Mouse (Mus musculus) liver, adult 2 months (tissue): ENCODE measurements around the gene Tst. TPM values are rescaled to one million over a fixed set of nuclear protein-coding genes. Genes with fewer than 3 reads are reported as not detected.
A peak's percentile ranks its signal among the peaks of the same experiment; 100 is the strongest.

Source experiments
- DNase-seq: peaks from one replicate; pipeline ENCODE4 v3.0.0-alpha.2; 2011; ENCODE audit warnings: low read depth, low spot score; ENCODE audit errors: extremely low read depth
- H3K27ac ChIP-seq: fragments of 200-500 bp; replicated peaks from 2 replicates; pipeline ENCODE4 v1.5.1; 2012; ENCODE audit warnings: low read depth, mild to moderate bottlenecking, control low read depth, inconsistent platforms, low read length; ENCODE audit not compliant: insufficient read depth
- H3K27me3 ChIP-seq: fragments of 200-500 bp; 2 replicates; pipeline ENCODE4 v1.6.1; 2012; ENCODE audit warnings: mild to moderate bottlenecking, moderate library complexity, low read length, inconsistent platforms; ENCODE audit not compliant: control insufficient read depth, insufficient read depth
- H3K36me3 ChIP-seq: fragments of 200-500 bp; 2 replicates; pipeline ENCODE4 v1.6.1; 2012; ENCODE audit warnings: low read length, inconsistent platforms; ENCODE audit not compliant: control insufficient read depth, insufficient read depth
- H3K4me1 ChIP-seq: fragments of 200-500 bp; 2 replicates; pipeline ENCODE4 v1.6.1; 2011; ENCODE audit warnings: low read length; ENCODE audit not compliant: control insufficient read depth, insufficient read depth
- H3K4me3 ChIP-seq: fragments of 200-500 bp; 2 replicates; pipeline ENCODE4 v1.5.1; 2011; ENCODE audit warnings: low read depth, mild to moderate bottlenecking, control low read depth, low read length, moderate library complexity; ENCODE audit not compliant: insufficient read depth
- H3K79me2 ChIP-seq: fragments of 200-500 bp; 2 replicates; pipeline ENCODE4 v1.6.1; 2012; ENCODE audit warnings: inconsistent platforms, mild to moderate bottlenecking, low read length, moderate library complexity; ENCODE audit not compliant: control insufficient read depth, insufficient read depth
- H3K9ac ChIP-seq: fragments of 200-500 bp; 2 replicates; pipeline ENCODE4 v1.6.1; 2012; ENCODE audit warnings: low read depth, mild to moderate bottlenecking, control low read depth, inconsistent platforms, low read length
- CTCF ChIP-seq: fragments of 200-500 bp; IDR thresholded peaks from 2 replicates; pipeline ENCODE4 v1.5.1; 2011; ENCODE audit warnings: low read depth, low read length, control low read depth
- POLR2A ChIP-seq: fragments of 200-500 bp; IDR thresholded peaks from 2 replicates; pipeline ENCODE4 v1.6.1; 2011; ENCODE audit warnings: low read length, control low read depth; ENCODE audit not compliant: insufficient read depth; ENCODE audit errors: extremely low read depth
- WGBS: fragments of 180-500 bp; shearing (Covaris S2); methylation state at CpG from one replicate; pipeline ENCODE4 v1.1.7; 2018; 5-methylcytosine and 5-hydroxymethylcytosine counted together
- polyA plus RNA-seq: library from polyadenylated mRNA; depleted of rRNA; stranded (reverse); fragments of >200 nt; gene quantifications from 2 replicates; pipeline ENCODE4 v1.2.3, GENCODE M21; 2012
- total RNA-seq: library from RNA; depleted of rRNA; stranded (reverse); fragments of >200 nt; gene quantifications from 2 replicates; pipeline ENCODE4 v1.2.3, GENCODE M21; 2014

The Tst gene
- total and polyA plus RNA-seq, 2 experiments, result 343 to 621 TPM

GRCm38 (mm10) chr15:78435681-78436080 lies 30.0 kb upstream of the Tst start:
- Histone ChIP-seq H3K27me3 (no peaks in the 10 kb centered on the region), H3K79me2 (no peaks in the 10 kb centered on the region), H3K4me1 (peaks cover 22% of the 10 kb centered on the region), H3K4me3 (no peak overlapping the region), H3K36me3 (no peaks in the 10 kb centered on the region), H3K9ac (no peak overlapping the region), H3K27ac (no peak overlapping the region)
- no peak for DNase-seq
- TF ChIP-seq CTCF (no peak), POLR2A (no peak)
- WGBS, result 89% methylated on average over 11 of the region's 11 CpGs

- H3K27me3 ChIP-seq, result no peaks in the 10 kb centered on the region
- peak; percentile 64 for TF ChIP-seq CTCF
- TF ChIP-seq POLR2A, result no peak
- no peak overlapping the region for H3K9ac ChIP-seq
- no peaks in the 10 kb centered on the region for H3K36me3 ChIP-seq
- no peak overlapping the region for H3K4me3 ChIP-seq
- H3K27ac ChIP-seq, result no peak overlapping the region
- 46% methylated on average over 6 of the region's 6 CpGs for WGBS
- DNase-seq, result no peak
- H3K79me2 ChIP-seq, result no peaks in the 10 kb centered on the region
- peaks cover 22% of the 10 kb centered on the region for H3K4me1 ChIP-seq
Measured at GRCm38 (mm10) chr15:78434896-78435520, 29.3 kb upstream of the Tst start.

GRCm38 (mm10) chr15:78431541-78432121 lies 25.9 kb upstream of the Tst start:
- TF ChIP-seq CTCF, result 0 out of 2 replicates have a peak, but pooled peaks have one; percentile 3
- 0 out of 2 replicates have a peak, but pooled peaks have one; percentile 42 for TF ChIP-seq POLR2A
- DNase-seq, result peak; percentile 95
- Histone ChIP-seq H3K4me1 (peaks cover 14% of the 10 kb centered on the region), H3K79me2 (no peaks in the 10 kb centered on the region), H3K4me3 (no peak overlapping the region), H3K27ac (peak overlapping the region; percentile 91), H3K27me3 (no peaks in the 10 kb centered on the region), H3K36me3 (no peaks in the 10 kb centered on the region), H3K9ac (peak overlapping the region; percentile 48)
- WGBS, result 28% methylated on average over 7 of the region's 7 CpGs

- peaks cover 14% of the 10 kb centered on the region for H3K4me1 ChIP-seq
- H3K27me3 ChIP-seq, result no peaks in the 10 kb centered on the region
- TF ChIP-seq CTCF (no peak), POLR2A (no peak)
- no peaks in the 10 kb centered on the region for H3K36me3 ChIP-seq
- WGBS, result 94% methylated on average over 10 of the region's 10 CpGs
- no peak overlapping the region for H3K4me3 ChIP-seq
- H3K9ac ChIP-seq, result no peak overlapping the region
- H3K27ac ChIP-seq, result peak overlapping the region; percentile 88; the same call in 1 of the 2 replicates
- no peaks in the 10 kb centered on the region for H3K79me2 ChIP-seq
- DNase-seq, result no peak
Measured at GRCm38 (mm10) chr15:78430874-78431273, 25.2 kb upstream of the Tst start.

GRCm38 (mm10) chr15:78429871-78430622 lies 24.3 kb upstream of the Tst start:
- Histone ChIP-seq H3K9ac (no peak overlapping the region), H3K36me3 (no peaks in the 10 kb centered on the region), H3K27me3 (no peaks in the 10 kb centered on the region), H3K27ac (no peak overlapping the region), H3K4me1 (peaks cover 14% of the 10 kb centered on the region), H3K79me2 (no peaks in the 10 kb centered on the region), H3K4me3 (no peak overlapping the region)
- 79% methylated on average over 13 of the region's 13 CpGs for WGBS
- DNase-seq, result no peak
- TF ChIP-seq POLR2A (no peak), CTCF (no peak)

GRCm38 (mm10) chr15:78429139-78429459 lies 23.4 kb upstream of the Tst start:
- 48% methylated on average over 3 of the region's 3 CpGs for WGBS
- H3K27me3 ChIP-seq, result no peaks in the 10 kb centered on the region

More at GRCm38 (mm10) chr15:78429139-78429459, 23.4 kb upstream of the Tst start:
- no peak for DNase-seq
- H3K79me2 ChIP-seq, result no peaks in the 10 kb centered on the region
- peak overlapping the region; percentile 62 for H3K4me3 ChIP-seq
- H3K4me1 ChIP-seq, result peaks cover 16% of the 10 kb centered on the region
- H3K36me3 ChIP-seq, result no peaks in the 10 kb centered on the region
- H3K9ac ChIP-seq, result peak overlapping the region; percentile 50
- TF ChIP-seq POLR2A (no peak), CTCF (no peak)
- H3K27ac ChIP-seq, result peak overlapping the region; percentile 25; the same call in 1 of the 2 replicates
